Mouse (Mus musculus): ENCODE measurements at regions not wholly inside any gene's neighbourhood (a gene's known extent, or its start where the extent isn't known, plus 50 kb on each side); places are given as distances from the start of the nearest gene placed in this dataset.

DNA sequence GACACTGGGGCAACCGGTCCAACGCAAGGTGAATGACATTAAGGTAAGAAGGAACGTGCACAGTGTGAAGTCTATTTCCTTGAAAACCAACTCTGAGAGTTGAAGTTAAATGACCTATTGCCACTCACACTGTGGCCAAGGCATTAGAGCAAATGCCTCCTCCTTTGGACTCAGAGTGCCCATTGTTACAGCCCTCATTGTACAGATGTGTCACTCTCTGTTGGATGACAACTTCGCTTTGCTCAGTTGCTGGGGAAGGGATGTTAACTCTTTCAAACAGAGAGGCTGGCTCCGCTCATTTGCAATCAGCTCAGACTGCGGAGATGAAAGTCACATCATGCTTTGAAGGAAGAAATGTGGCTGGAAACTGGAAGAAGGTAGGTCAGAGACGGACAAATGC lies 117.1 kb upstream of the 1700016C15Rik start:
- TF ChIP-seq JUN (IDR thresholded peaks at IDR 0.05; ENCODE audit: insufficient read depth, low read depth, low read length): no peak
- no peak for TF ChIP-seq CTCF (conservative IDR thresholded peaks at IDR 0.05 in 1 of 2, IDR thresholded peaks at IDR 0.05 in 1 of 2; ENCODE audit: low read depth in 2 of 2, low read length in 2 of 2)
- no peak for TF ChIP-seq NELFE (IDR thresholded peaks at IDR 0.05; ENCODE audit: low read depth, low read length)
- TF ChIP-seq ZKSCAN1 (IDR thresholded peaks at IDR 0.05; ENCODE audit: borderline replicate concordance, low read depth, low read length): no peak
- TF ChIP-seq USF1 (IDR thresholded peaks at IDR 0.05; ENCODE audit: low read depth, low read length): no peak
- no peak for TF ChIP-seq POLR2A (IDR thresholded peaks at IDR 0.05; ENCODE audit: low read depth, low read length)
- no peak for TF ChIP-seq PAX5 (IDR thresholded peaks at IDR 0.05; ENCODE audit: low read length)
- no peak for TF ChIP-seq TCF12 (IDR thresholded peaks at IDR 0.05; ENCODE audit: low read depth, low read length)
- no peak for TF ChIP-seq MAX (IDR thresholded peaks at IDR 0.05; ENCODE audit: low read length)
- TF ChIP-seq EP300 (IDR thresholded peaks at IDR 0.05; ENCODE audit: low read length): no peak
- TF ChIP-seq UBTF (IDR thresholded peaks at IDR 0.05; ENCODE audit: low read depth, low read length): no peak
- no peak for TF ChIP-seq USF2 (conservative IDR thresholded peaks at IDR 0.05; ENCODE audit: low read depth, low read length)

All from CH12.LX (cell line).